Mouse (Mus musculus) testis, adult 2 months (tissue): ENCODE results near the gene Tmem161a. TPM values are rescaled to one million over a fixed set of nuclear protein-coding genes. Genes with fewer than 3 reads are reported as not detected.

Experiments
- H3K27ac ChIP-seq: fragments of 200-500 bp; 2 replicates; pipeline ENCODE4 v1.5.1; 2012; ENCODE audit warnings: low read depth, low read length; ENCODE audit not compliant: control insufficient read depth, insufficient read depth
- H3K27me3 ChIP-seq: fragments of 200-500 bp; 2 replicates; pipeline ENCODE4 v1.6.1; 2012; ENCODE audit warnings: mild to moderate bottlenecking, low read length, moderate library complexity; ENCODE audit not compliant: control insufficient read depth, insufficient read depth
- H3K36me3 ChIP-seq: fragments of 200-500 bp; 2 replicates; pipeline ENCODE4 v1.6.1; 2012; ENCODE audit warnings: mild to moderate bottlenecking, low read length; ENCODE audit not compliant: control insufficient read depth, insufficient read depth
- H3K4me1 ChIP-seq: fragments of 200-500 bp; 2 replicates; pipeline ENCODE4 v1.6.1; 2012; ENCODE audit warnings: low read length; ENCODE audit not compliant: control insufficient read depth, insufficient read depth
- H3K4me3 ChIP-seq: fragments of 200-500 bp; 2 replicates; pipeline ENCODE4 v1.5.1; 2012; ENCODE audit warnings: low read depth, mild to moderate bottlenecking, low read length, moderate library complexity, mixed read lengths; ENCODE audit not compliant: control insufficient read depth
- CTCF ChIP-seq: fragments of 200-500 bp; IDR thresholded peaks from 2 replicates; pipeline ENCODE4 v1.5.1; 2012; ENCODE audit warnings: low read depth, mild to moderate bottlenecking, inconsistent platforms, low read length, moderate library complexity; ENCODE audit not compliant: control insufficient read depth, insufficient read depth, insufficient replicate concordance
- POLR2A ChIP-seq: fragments of 200-500 bp; IDR thresholded peaks from 2 replicates; pipeline ENCODE4 v1.6.1; 2012; ENCODE audit warnings: low read depth, mild to moderate bottlenecking, inconsistent platforms, low read length, moderate library complexity; ENCODE audit not compliant: control insufficient read depth
- polyA plus RNA-seq: library from polyadenylated mRNA; depleted of rRNA; stranded (reverse); fragments of >200 nt; gene quantifications from 2 replicates; pipeline ENCODE4 v1.2.3, GENCODE M21; 2012

The Tmem161a gene
- polyA plus RNA-seq, 1 experiment, result 13.4 TPM

DNA sequence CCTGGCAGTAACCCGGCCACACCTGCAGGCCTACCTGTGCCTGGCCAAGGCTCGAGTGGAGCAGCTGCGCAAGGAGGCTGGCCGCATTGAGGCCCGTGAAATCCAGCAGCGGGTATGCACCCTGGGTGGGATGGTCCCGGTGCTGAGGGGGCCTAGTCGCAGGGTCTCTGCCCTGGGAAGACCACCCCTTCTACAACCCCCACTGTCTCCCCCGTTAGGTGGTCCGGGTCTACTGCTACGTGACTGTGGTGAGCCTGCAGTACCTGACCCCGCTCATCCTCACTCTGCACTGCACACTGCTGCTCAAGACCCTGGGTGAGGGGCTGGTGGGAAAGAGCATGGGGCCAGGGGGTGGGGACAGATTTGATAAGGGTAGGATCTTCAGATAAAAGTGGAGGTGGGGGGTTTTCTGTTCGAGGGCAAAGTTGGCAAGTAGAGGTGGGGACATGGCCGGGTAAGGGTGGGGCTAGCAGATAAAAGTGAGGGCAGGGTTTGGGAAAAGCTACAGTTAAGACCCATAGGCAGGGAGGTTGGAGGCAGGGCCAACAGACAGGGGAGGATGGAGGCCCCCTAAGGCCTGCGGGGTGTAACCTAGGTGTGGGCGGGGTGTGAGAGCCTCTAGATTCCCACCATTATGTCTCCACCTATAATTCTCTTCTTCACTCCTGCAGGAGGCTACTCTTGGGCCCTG, 9.2 kb downstream of the Tmem161a start:
- Histone ChIP-seq H3K4me1 (no peaks in the 10 kb centered on the region), H3K27ac (no peak overlapping the region), H3K4me3 (no peak overlapping the region), H3K27me3 (no peaks in the 10 kb centered on the region), H3K36me3 (no peaks in the 10 kb centered on the region)
- TF ChIP-seq CTCF (no peak), POLR2A (no peak)

- Histone ChIP-seq H3K4me1 (no peaks in the 10 kb centered on the region), H3K27me3 (no peaks in the 10 kb centered on the region), H3K36me3 (no peaks in the 10 kb centered on the region), H3K27ac (no peak overlapping the region), H3K4me3 (no peak overlapping the region)
- no peak for TF ChIP-seq POLR2A
- TF ChIP-seq CTCF, result no peak
Measured at GRCm38 (mm10) chr8:70181903-70182252, 9.7 kb downstream of the Tmem161a start.

DNA sequence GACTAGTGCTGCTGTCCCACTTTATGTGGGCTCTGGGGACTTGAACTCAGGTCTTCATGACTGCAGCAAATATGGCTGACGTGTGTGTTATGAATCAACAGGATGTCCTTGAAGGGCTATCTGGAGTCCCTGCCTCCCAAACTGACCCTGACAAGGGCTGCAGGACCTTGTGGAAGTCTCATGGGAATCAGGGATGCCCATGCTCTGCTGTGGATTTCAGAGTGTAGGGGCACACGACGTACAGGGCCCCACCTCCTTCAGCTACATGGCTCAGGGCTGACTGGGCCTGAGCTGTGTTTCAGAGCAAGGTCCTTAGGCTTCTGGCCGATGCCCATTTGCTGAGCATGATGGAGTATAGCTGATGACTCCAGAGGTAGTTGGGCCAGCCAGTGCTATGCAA, 11.0 kb downstream of the Tmem161a start:
- H3K4me3 ChIP-seq, result no peak overlapping the region
- no peaks in the 10 kb centered on the region; the same call in 1 of the 2 replicates for H3K36me3 ChIP-seq
- no peaks in the 10 kb centered on the region for H3K4me1 ChIP-seq
- no peaks in the 10 kb centered on the region for H3K27me3 ChIP-seq
- no peak for TF ChIP-seq POLR2A
- no peak for TF ChIP-seq CTCF
- no peak overlapping the region for H3K27ac ChIP-seq

- Histone ChIP-seq H3K4me1 (no peaks in the 10 kb centered on the region), H3K27ac (no peak overlapping the region), H3K27me3 (no peaks in the 10 kb centered on the region), H3K36me3 (no peaks in the 10 kb centered on the region; the same call in none of the 2 replicates), H3K4me3 (no peak overlapping the region)
- TF ChIP-seq CTCF (no peak), POLR2A (no peak)
Measured at GRCm38 (mm10) chr8:70188707-70189106, 16.6 kb downstream of the Tmem161a start.

DNA sequence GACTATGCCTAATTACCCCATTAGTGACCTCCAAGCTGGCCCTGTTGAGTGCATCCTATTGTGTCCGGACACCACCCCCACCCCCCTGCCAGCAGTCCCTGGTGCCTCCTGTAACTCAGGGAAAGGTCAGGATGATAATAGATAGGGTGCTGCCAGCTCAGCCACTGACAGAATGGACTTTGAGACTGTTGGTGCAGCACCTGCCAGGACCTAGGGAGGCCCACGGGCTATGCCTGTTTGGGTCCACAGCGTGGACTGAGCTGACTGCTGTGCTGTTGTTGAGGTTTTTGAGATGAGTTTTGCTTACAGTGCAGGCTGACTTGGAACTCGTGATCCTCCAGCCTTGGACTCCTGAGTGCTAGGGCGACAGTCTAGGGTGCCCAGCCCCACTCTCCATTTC, 21.1 kb downstream of the Tmem161a start:
- no peaks in the 10 kb centered on the region for H3K4me1 ChIP-seq
- no peak overlapping the region for H3K27ac ChIP-seq
- no peak for TF ChIP-seq CTCF
- TF ChIP-seq POLR2A, result no peak
- no peaks in the 10 kb centered on the region for H3K27me3 ChIP-seq
- H3K36me3 ChIP-seq, result no peaks in the 10 kb centered on the region; the same call in 1 of the 2 replicates
- no peak overlapping the region for H3K4me3 ChIP-seq

- Histone ChIP-seq H3K27ac (no peak overlapping the region), H3K27me3 (no peaks in the 10 kb centered on the region), H3K4me3 (no peak overlapping the region), H3K36me3 (no peaks in the 10 kb centered on the region), H3K4me1 (no peaks in the 10 kb centered on the region)
- TF ChIP-seq POLR2A (no peak), CTCF (no peak)
Measured at GRCm38 (mm10) chr8:70194191-70194590, 22.0 kb downstream of the Tmem161a start.

GRCm38 (mm10) chr8:70195762-70196161, 23.6 kb downstream of the Tmem161a start:
- no peaks in the 10 kb centered on the region for H3K27me3 ChIP-seq
- H3K36me3 ChIP-seq, result no peaks in the 10 kb centered on the region
- H3K4me3 ChIP-seq, result no peak overlapping the region
- TF ChIP-seq CTCF (no peak), POLR2A (no peak)
- no peak overlapping the region for H3K27ac ChIP-seq
- no peaks in the 10 kb centered on the region for H3K4me1 ChIP-seq

GRCm38 (mm10) chr8:70197603-70198002, 25.4 kb downstream of the Tmem161a start:
- H3K27ac ChIP-seq, result no peak overlapping the region
- no peaks in the 10 kb centered on the region for H3K36me3 ChIP-seq
- TF ChIP-seq POLR2A (no peak), CTCF (no peak)
- no peaks in the 10 kb centered on the region for H3K27me3 ChIP-seq
- H3K4me1 ChIP-seq, result no peaks in the 10 kb centered on the region
- no peak overlapping the region for H3K4me3 ChIP-seq
